Mouse (Mus musculus) hindbrain, embryonic 11.5 days (tissue): ENCODE data around the gene Gata3. TPM values are rescaled to one million over a fixed set of nuclear protein-coding genes. Genes with fewer than 3 reads are reported as not detected.

Source experiments
- ATAC-seq: fragments of 200-750 bp; cut with Nextera tagmentation; 2 replicates; pipeline ENCODE4 v1.8.0; 2017; ENCODE audit warnings: mild to moderate bottlenecking, moderate TSS enrichment, moderate library complexity; ENCODE audit not compliant: low FRiP score
- DNase-seq: peaks from one replicate; pipeline ENCODE4 v3.0.0-alpha.2; 2015; ENCODE audit warnings: low spot score
- H3K27ac ChIP-seq: fragments of 300-500 bp; sonication (generic); 2 replicates; pipeline ENCODE4 v1.5.1; 2014; ENCODE audit warnings: mild to moderate bottlenecking, low read depth, low read length
- H3K27me3 ChIP-seq: fragments of 300-500 bp; sonication (generic); 2 replicates; pipeline ENCODE4 v1.6.1; 2014; ENCODE audit warnings: mild to moderate bottlenecking, low read length, moderate library complexity, mixed read lengths; ENCODE audit not compliant: control insufficient read depth, insufficient read depth
- H3K36me3 ChIP-seq: fragments of 300-500 bp; sonication (generic); 2 replicates; pipeline ENCODE4 v1.6.1; 2014; ENCODE audit warnings: mild to moderate bottlenecking, low read length, moderate library complexity, mixed read lengths; ENCODE audit not compliant: control insufficient read depth, insufficient read depth
- H3K4me1 ChIP-seq: fragments of 300-500 bp; sonication (generic); replicated peaks from 2 replicates; pipeline ENCODE4 v1.6.1; 2014; ENCODE audit warnings: low read length, mixed read lengths; ENCODE audit not compliant: control insufficient read depth, insufficient read depth
- H3K4me2 ChIP-seq: fragments of 300-500 bp; sonication (generic); replicated peaks from 2 replicates; pipeline ENCODE4 v1.6.1; 2014; ENCODE audit warnings: mild to moderate bottlenecking, low read depth, low read length
- H3K4me3 ChIP-seq: fragments of 300-500 bp; sonication (generic); 2 replicates; pipeline ENCODE4 v1.5.1; 2014; ENCODE audit warnings: low read depth, low read length
- H3K9ac ChIP-seq: fragments of 300-500 bp; sonication (generic); 2 replicates; pipeline ENCODE4 v1.6.1; 2014; ENCODE audit warnings: low read depth, low read length
- H3K9me3 ChIP-seq: fragments of 300-500 bp; sonication (generic); 2 replicates; pipeline ENCODE4 v1.6.1; 2016; ENCODE audit warnings: low read length; ENCODE audit not compliant: control insufficient read depth
- WGBS: fragments of 180-500 bp; shearing (Covaris S2); extraction: QIAGEN DNeasy Blood & Tissue Kit; methylation state at CpG from one replicate; pipeline ENCODE4 v1.1.7; 2014; 5-methylcytosine and 5-hydroxymethylcytosine counted together
- polyA plus RNA-seq: library from polyadenylated mRNA; unstranded; fragments of >200 nt; fragmentation: Nextera tagmentation; extraction: Ambion mirVana; gene quantifications from 2 replicates; pipeline ENCODE4 v1.2.1, GENCODE M21; 2014

Gene Gata3
- polyA plus RNA-seq, 1 experiment from 2014 or later = 22.9 TPM

DNA sequence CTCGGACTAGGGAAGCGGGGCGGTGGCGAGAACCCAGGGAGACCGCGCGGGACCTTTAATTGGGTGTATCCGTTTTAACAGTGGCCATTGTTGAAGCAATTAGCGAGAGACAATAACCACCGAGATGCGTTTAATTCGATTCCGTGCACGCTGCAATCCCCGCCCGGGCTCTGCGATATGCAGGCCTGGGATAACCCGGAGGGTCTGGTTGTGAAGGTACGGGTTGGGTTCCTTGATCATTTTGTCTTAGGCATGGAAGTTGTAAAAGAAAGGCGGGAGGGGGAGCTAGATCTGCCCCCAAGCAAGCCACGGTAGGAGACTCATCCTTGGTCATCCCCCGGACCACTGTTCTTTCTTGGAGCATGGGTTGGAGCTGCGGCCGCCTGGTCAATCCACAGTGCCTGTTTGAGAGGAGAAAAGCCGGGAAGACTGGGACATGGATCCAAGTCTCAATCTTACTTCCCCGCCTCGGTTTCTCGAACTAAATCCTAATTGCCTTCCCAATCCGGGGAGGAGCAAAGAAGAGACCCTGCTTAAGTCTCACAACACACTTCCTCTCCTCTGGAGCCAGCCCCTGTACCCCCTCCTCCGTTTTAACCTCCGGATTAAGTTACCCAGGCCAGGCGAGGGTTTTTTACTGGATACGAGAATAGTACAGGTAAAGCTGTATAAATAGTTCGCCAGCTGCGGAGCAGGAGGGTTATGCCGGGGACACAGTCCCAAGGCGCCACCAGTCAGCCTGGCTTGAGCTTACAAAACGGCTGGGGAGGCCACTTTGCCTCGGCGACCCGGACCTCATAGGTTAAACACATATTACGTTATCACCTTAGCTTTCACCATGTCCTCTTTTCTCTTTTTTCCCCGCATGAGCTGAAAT lies 6.7 kb downstream of the Gata3 start:
- Histone ChIP-seq H3K9ac (peak overlapping the region; percentile 27; the same call in 1 of the 2 replicates), H3K27me3 (peaks cover 88% of the 10 kb centered on the region)
- WGBS = under 1% methylated on average over 43 of the region's 43 CpGs

DNA sequence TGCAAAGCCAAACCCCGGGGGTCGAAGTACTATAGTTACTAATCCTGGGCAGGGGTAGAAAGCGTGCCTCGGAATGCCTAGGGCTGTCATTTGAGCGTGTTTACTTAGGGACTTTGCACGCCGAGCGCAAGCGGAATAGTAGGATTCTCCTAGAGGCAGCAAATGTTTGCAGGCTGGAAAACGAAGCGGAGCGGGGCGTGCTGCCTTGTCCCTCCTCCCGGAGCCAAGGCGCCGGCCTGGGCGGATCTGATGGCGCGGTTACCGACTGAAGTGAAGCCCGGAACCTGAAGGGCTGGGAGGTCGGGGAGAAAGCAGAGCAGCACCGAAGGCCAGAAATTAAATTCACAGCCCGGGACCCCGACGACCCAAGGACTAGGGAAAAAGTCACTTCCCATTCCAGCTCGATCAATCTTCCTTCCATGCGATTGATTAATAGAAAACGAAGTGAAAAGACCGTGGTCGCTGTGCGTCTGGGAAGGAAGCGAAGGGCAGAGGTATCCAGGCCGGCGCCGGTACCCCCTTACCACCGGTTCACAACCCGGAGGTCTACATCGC lies 7.4 kb downstream of the Gata3 start:
- Histone ChIP-seq H3K27me3 (peaks cover 86% of the 10 kb centered on the region), H3K9ac (peak overlapping the region; percentile 27; the same call in 1 of the 2 replicates)
- WGBS = under 1% methylated on average over 39 of the region's 39 CpGs

More for the DNA sequence above, 6.7 kb downstream of the Gata3 start:
- peak; percentile 73 for DNase-seq
- H3K27ac ChIP-seq = no peak overlapping the region
- peak overlapping the region; percentile 27 for H3K4me3 ChIP-seq
- peaks cover 8% of the 10 kb centered on the region; the same call in 1 of the 2 replicates for H3K4me1 ChIP-seq
- no peak for ATAC-seq
- H3K4me2 ChIP-seq = peak overlapping the region; percentile 34
- no peaks in the 10 kb centered on the region for H3K9me3 ChIP-seq
- H3K36me3 ChIP-seq = no peaks in the 10 kb centered on the region

DNA sequence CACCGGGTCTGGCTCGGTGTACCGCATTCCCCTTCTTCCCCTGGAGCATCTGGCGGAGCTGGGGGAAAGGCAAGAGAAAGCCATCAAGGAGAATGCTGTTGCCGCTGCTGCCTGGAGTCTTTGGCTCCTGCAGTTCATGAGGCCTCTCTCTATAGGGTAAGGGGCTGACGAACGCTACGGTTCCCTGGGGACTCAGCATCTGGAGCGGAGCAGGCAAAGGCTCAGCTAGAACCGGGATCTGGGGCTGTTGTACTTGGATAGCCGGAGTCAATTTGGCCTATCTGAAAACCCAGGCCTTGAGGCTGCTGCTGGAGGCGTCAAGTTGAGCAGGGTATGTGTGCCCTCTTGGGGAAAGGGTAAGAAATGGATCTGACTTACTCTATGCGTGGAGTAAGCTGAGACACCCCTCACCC lies 8.2 kb downstream of the Gata3 start:
- Histone ChIP-seq H3K9ac (peak overlapping the region; percentile 45), H3K4me1 (peaks cover 8% of the 10 kb centered on the region), H3K27me3 (peaks cover 83% of the 10 kb centered on the region), H3K27ac (peak overlapping the region; percentile 62), H3K9me3 (no peaks in the 10 kb centered on the region), H3K4me2 (peak overlapping the region; percentile 53), H3K4me3 (peak overlapping the region; percentile 30), H3K36me3 (no peaks in the 10 kb centered on the region)
- peak; percentile 66 for DNase-seq
- ATAC-seq = no peak
- 1% methylated on average over 13 of the region's 13 CpGs for WGBS

More for the DNA sequence above, 7.4 kb downstream of the Gata3 start:
- Histone ChIP-seq H3K4me1 (peaks cover 8% of the 10 kb centered on the region), H3K36me3 (no peaks in the 10 kb centered on the region), H3K27ac (no peak overlapping the region), H3K4me3 (peak overlapping the region; percentile 27), H3K4me2 (peak overlapping the region; percentile 34), H3K9me3 (no peaks in the 10 kb centered on the region)
- ATAC-seq (no peak), DNase-seq (no peak)

DNA sequence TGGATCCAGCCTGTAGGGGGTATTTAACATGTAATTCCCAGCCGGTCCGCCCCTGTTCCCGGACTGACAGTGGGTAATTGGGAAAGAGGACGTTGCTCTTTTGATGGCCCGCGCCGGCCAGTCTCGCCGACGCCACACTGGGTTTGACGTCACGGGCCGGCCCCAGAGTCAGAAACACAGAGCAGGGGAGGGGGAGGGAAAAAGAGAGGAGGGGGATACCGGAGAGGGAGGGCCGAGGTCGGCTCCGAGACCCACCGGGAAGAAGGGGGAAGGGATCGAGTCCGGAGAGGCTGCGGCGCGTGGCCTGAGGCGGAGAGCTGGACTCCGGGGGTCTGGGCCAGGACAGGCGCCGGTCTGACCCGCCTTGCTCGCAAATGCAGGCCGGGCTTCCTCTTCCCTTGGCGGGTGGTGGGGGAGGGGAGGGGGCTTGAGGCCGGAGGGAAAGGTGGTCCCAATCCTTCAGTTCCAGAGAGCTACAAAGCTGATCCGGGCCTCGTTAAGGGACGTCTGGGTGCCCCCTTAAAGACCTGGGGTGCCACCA lies 8.7 kb downstream of the Gata3 start, which contains the start of gene 4930412O13Rik:
TSS of gene 4930412O13Rik (plus strand) at position 202 of the 541 bp plus-strand sequence.
- peak within 1 kb of the TSS; percentile 45 for H3K9ac ChIP-seq
- peak within 1 kb of the TSS; percentile 30 for H3K4me3 ChIP-seq
- peaks cover 84% of the 10 kb centered on the region for H3K27me3 ChIP-seq
- peak within 1 kb of the TSS; percentile 53 for H3K4me2 ChIP-seq
- 0% methylated on average over 17 of the region's 35 CpGs for WGBS
- H3K9me3 ChIP-seq = no peaks in the 10 kb centered on the region
- ATAC-seq = peak; percentile 6
- DNase-seq = peak; percentile 74
- peaks cover 8% of the 10 kb centered on the region for H3K4me1 ChIP-seq
- H3K27ac ChIP-seq = peak within 1 kb of the TSS; percentile 62
- H3K36me3 ChIP-seq = no peaks in the 10 kb centered on the region

DNA sequence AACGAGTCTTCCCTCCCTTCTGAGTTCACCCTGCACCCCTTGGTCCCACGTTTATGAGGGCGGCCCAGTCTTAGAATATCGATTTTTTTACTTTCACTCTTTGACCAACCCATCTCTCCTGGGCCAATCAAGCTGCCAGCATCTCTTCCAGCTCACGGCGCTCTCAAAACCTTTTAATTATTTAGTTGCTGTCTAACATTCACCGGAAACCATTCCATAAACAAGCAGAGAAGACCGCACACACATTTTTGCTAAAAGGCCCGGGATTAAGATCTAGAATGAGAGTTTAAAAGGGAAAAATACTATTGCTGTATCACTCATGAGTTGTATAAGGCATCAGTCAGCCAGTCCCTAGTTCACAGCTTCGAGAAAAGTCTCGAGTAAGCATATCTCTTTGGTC lies 9.6 kb downstream of the Gata3 start:
- H3K4me1 ChIP-seq = peaks cover 8% of the 10 kb centered on the region
- peak; percentile 36 for DNase-seq
- no peak overlapping the region for H3K27ac ChIP-seq
- no peak for ATAC-seq
- H3K27me3 ChIP-seq = peaks cover 84% of the 10 kb centered on the region
- H3K9me3 ChIP-seq = no peaks in the 10 kb centered on the region
- no peaks in the 10 kb centered on the region for H3K36me3 ChIP-seq
- H3K9ac ChIP-seq = no peak overlapping the region
- H3K4me2 ChIP-seq = no peak overlapping the region
- no peak overlapping the region for H3K4me3 ChIP-seq
- whole genome bisulfite sequencing = 4% methylated on average over 11 of the region's 11 CpGs

DNA sequence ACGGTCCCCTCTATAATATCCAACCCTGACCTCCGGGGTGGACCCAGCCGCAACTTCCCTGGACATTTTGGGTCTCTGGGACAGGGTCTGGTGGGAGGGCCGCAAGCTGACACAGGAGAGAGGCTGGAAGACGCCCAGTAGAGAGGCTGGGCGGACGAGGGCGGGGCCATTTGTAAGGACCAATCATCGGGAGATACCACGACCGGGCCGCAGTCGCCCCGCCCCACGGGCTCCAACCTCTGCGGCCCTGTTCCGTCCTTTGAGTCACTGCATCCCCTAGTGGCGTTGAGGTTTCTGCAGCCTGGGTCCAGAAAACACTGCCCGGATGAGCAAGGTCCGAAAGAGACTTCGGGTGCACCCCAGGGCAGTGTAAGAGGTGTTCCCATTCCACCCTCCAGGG lies 10.3 kb downstream of the Gata3 start:
- 0% methylated on average over 21 of the region's 21 CpGs for WGBS
- no peak overlapping the region for H3K9ac ChIP-seq
- H3K4me2 ChIP-seq = peak overlapping the region; percentile 93
- H3K4me3 ChIP-seq = peak overlapping the region; percentile 43
- DNase-seq (peak; percentile 96), ATAC-seq (peak; percentile 93)
- H3K36me3 ChIP-seq = no peaks in the 10 kb centered on the region
- no peaks in the 10 kb centered on the region for H3K9me3 ChIP-seq
- H3K27ac ChIP-seq = no peak overlapping the region
- peaks cover 8% of the 10 kb centered on the region for H3K4me1 ChIP-seq
- H3K27me3 ChIP-seq = peaks cover 86% of the 10 kb centered on the region

DNA sequence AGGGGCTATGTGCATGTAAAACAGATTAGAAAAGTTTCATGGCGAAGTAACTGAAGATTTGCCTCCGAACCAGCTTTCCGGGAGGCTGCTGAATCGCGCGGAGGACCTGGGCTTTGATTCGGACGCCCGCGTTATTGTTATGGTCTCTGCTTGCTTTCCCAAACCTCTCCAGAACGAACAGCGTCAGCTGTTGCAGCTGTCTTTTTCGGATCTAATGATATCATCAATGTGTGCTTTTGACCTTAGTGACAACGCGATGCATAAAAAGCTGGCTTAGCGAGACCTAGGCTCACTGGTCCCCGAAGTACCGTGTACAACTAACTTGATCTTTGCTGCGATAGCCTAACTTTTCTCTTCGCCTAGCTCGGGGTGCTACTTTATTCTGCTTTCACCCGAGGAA lies 10.7 kb downstream of the Gata3 start:
- ATAC-seq (peak; percentile 36), DNase-seq (no peak)
- Histone ChIP-seq H3K4me3 (peak overlapping the region; percentile 43), H3K36me3 (no peaks in the 10 kb centered on the region), H3K27me3 (peaks cover 86% of the 10 kb centered on the region), H3K4me1 (peaks cover 8% of the 10 kb centered on the region), H3K9me3 (no peaks in the 10 kb centered on the region), H3K9ac (no peak overlapping the region), H3K27ac (no peak overlapping the region), H3K4me2 (peak overlapping the region; percentile 93)
- under 1% methylated on average over 22 of the region's 22 CpGs for WGBS

DNA sequence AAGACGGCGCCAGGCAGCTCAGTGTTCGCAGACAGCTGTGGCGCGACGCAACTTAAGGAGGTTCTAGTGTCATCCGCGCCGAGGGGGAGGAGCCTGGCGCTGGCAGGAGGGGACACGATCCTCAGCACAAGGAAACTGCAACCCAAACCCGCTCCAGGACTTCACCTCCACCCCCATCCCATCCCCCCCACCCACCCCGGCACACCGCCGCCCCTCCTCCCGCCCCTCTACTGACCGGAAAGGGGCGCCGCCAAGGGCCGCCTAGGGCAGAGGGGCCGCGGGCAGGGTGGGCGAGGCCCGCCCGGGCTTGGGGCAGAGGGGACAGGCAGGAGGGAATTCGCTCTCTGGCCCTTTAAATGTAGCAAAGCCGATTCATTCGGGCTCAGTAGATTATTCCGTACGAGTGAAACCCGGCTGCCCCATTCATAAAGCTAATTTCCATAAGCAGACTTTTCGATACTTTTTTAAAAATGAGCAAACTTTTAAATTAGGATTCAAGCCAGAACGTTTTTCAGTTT lies 11.2 kb downstream of the Gata3 start:
- H3K4me3 ChIP-seq = peak overlapping the region; percentile 43
- peak; percentile 34 for ATAC-seq

More for the DNA sequence above, 11.2 kb downstream of the Gata3 start:
- peak overlapping the region; percentile 93 for H3K4me2 ChIP-seq
- no peak overlapping the region for H3K27ac ChIP-seq
- no peaks in the 10 kb centered on the region for H3K9me3 ChIP-seq
- peak; percentile 67 for DNase-seq
- 0 out of 2 replicates have a peak overlapping the region, but pooled peaks have one; percentile 19 for H3K9ac ChIP-seq
- H3K36me3 ChIP-seq = no peaks in the 10 kb centered on the region
- H3K4me1 ChIP-seq = peaks cover 8% of the 10 kb centered on the region
- under 1% methylated on average over 24 of the region's 33 CpGs for WGBS
- H3K27me3 ChIP-seq = peaks cover 86% of the 10 kb centered on the region
